Mouse (Mus musculus) testis, adult 2 months (tissue): ENCODE results near the gene Lsm3. TPM values are rescaled to one million over a fixed set of nuclear protein-coding genes. Genes with fewer than 3 reads are reported as not detected.

Source experiments
- H3K27ac ChIP-seq: fragments of 200-500 bp; 2 replicates; pipeline ENCODE4 v1.5.1; 2012; ENCODE audit warnings: low read depth, low read length; ENCODE audit not compliant: control insufficient read depth, insufficient read depth
- H3K27me3 ChIP-seq: fragments of 200-500 bp; 2 replicates; pipeline ENCODE4 v1.6.1; 2012; ENCODE audit warnings: mild to moderate bottlenecking, low read length, moderate library complexity; ENCODE audit not compliant: control insufficient read depth, insufficient read depth
- H3K36me3 ChIP-seq: fragments of 200-500 bp; 2 replicates; pipeline ENCODE4 v1.6.1; 2012; ENCODE audit warnings: mild to moderate bottlenecking, low read length; ENCODE audit not compliant: control insufficient read depth, insufficient read depth
- H3K4me1 ChIP-seq: fragments of 200-500 bp; 2 replicates; pipeline ENCODE4 v1.6.1; 2012; ENCODE audit warnings: low read length; ENCODE audit not compliant: control insufficient read depth, insufficient read depth
- H3K4me3 ChIP-seq: fragments of 200-500 bp; 2 replicates; pipeline ENCODE4 v1.5.1; 2012; ENCODE audit warnings: low read depth, mild to moderate bottlenecking, low read length, moderate library complexity, mixed read lengths; ENCODE audit not compliant: control insufficient read depth
- CTCF ChIP-seq: fragments of 200-500 bp; IDR thresholded peaks from 2 replicates; pipeline ENCODE4 v1.5.1; 2012; ENCODE audit warnings: low read depth, mild to moderate bottlenecking, inconsistent platforms, low read length, moderate library complexity; ENCODE audit not compliant: control insufficient read depth, insufficient read depth, insufficient replicate concordance
- POLR2A ChIP-seq: fragments of 200-500 bp; IDR thresholded peaks from 2 replicates; pipeline ENCODE4 v1.6.1; 2012; ENCODE audit warnings: low read depth, mild to moderate bottlenecking, inconsistent platforms, low read length, moderate library complexity; ENCODE audit not compliant: control insufficient read depth
- polyA plus RNA-seq: library from polyadenylated mRNA; depleted of rRNA; stranded (reverse); fragments of >200 nt; gene quantifications from 2 replicates; pipeline ENCODE4 v1.2.3, GENCODE M21; 2012

The Lsm3 gene
- polyA plus RNA-seq, 1 experiment, result 34.6 TPM

- TF ChIP-seq CTCF (no peak), POLR2A (no peak)
- Histone ChIP-seq H3K4me3 (no peak overlapping the region), H3K27me3 (no peaks in the 10 kb centered on the region), H3K4me1 (peaks cover 12% of the 10 kb centered on the region), H3K27ac (no peak overlapping the region), H3K36me3 (no peaks in the 10 kb centered on the region)
Measured at GRCm38 (mm10) chr6:91474441-91475190, 41.1 kb upstream of the Lsm3 start.

GRCm38 (mm10) chr6:91476541-91476940 is 39.2 kb upstream of the Lsm3 start:
- TF ChIP-seq POLR2A, result no peak
- TF ChIP-seq CTCF, result no peak
- no peaks in the 10 kb centered on the region for H3K27me3 ChIP-seq
- H3K4me1 ChIP-seq, result peaks cover 12% of the 10 kb centered on the region
- H3K27ac ChIP-seq, result no peak overlapping the region
- H3K36me3 ChIP-seq, result no peaks in the 10 kb centered on the region
- no peak overlapping the region for H3K4me3 ChIP-seq

- Histone ChIP-seq H3K27ac (no peak overlapping the region), H3K36me3 (no peaks in the 10 kb centered on the region; the same call in 1 of the 2 replicates), H3K4me3 (no peak overlapping the region), H3K4me1 (no peaks in the 10 kb centered on the region), H3K27me3 (no peaks in the 10 kb centered on the region)
- TF ChIP-seq CTCF, result no peak
- no peak for TF ChIP-seq POLR2A
Measured at GRCm38 (mm10) chr6:91483371-91483770, 32.4 kb upstream of the Lsm3 start.

- Histone ChIP-seq H3K27ac (no peak overlapping the region), H3K36me3 (no peaks in the 10 kb centered on the region), H3K27me3 (no peaks in the 10 kb centered on the region)
Measured at GRCm38 (mm10) chr6:91486736-91487453, 28.8 kb upstream of the Lsm3 start.

GRCm38 (mm10) chr6:91488496-91489212 is 27.1 kb upstream of the Lsm3 start:
- Histone ChIP-seq H3K27me3 (no peaks in the 10 kb centered on the region), H3K36me3 (no peaks in the 10 kb centered on the region), H3K4me3 (no peak overlapping the region), H3K27ac (no peak overlapping the region), H3K4me1 (no peaks in the 10 kb centered on the region)
- TF ChIP-seq POLR2A, result no peak
- no peak for TF ChIP-seq CTCF

More at GRCm38 (mm10) chr6:91486736-91487453, 28.8 kb upstream of the Lsm3 start:
- H3K4me3 ChIP-seq, result no peak overlapping the region
- no peaks in the 10 kb centered on the region for H3K4me1 ChIP-seq
- TF ChIP-seq CTCF (no peak), POLR2A (no peak)

- TF ChIP-seq POLR2A (no peak), CTCF (no peak)
- Histone ChIP-seq H3K4me3 (no peak overlapping the region), H3K4me1 (no peaks in the 10 kb centered on the region), H3K27ac (no peak overlapping the region), H3K36me3 (no peaks in the 10 kb centered on the region), H3K27me3 (no peaks in the 10 kb centered on the region)
Measured at GRCm38 (mm10) chr6:91489872-91490271, 25.9 kb upstream of the Lsm3 start.

- Histone ChIP-seq H3K4me3 (no peak overlapping the region), H3K27me3 (no peaks in the 10 kb centered on the region), H3K4me1 (no peaks in the 10 kb centered on the region), H3K27ac (no peak overlapping the region), H3K36me3 (no peaks in the 10 kb centered on the region)
- no peak for TF ChIP-seq CTCF
- TF ChIP-seq POLR2A, result no peak
Measured at GRCm38 (mm10) chr6:91491004-91491403, 24.7 kb upstream of the Lsm3 start.
